Mouse (Mus musculus) kidney, postnatal 0 days (tissue): ENCODE measurements at regions not wholly inside any gene's neighbourhood (a gene's known extent, or its start where the extent isn't known, plus 50 kb on each side); places are given as distances from the start of the nearest gene placed in this dataset.

Experiments used
- ATAC-seq: fragments of 200-750 bp; cut with Nextera tagmentation; replicated peaks from 2 replicates; pipeline ENCODE4 v1.8.0; 2017; ENCODE audit warnings: low read depth, moderate number of reproducible peaks, moderate TSS enrichment, moderate library complexity; ENCODE audit not compliant: low FRiP score
- DNase-seq: peaks from one replicate; pipeline ENCODE4 v3.0.0-alpha.2; 2016; ENCODE audit warnings: low spot score
- H3K27ac ChIP-seq: fragments of 300-500 bp; sonication (generic); 2 replicates; pipeline ENCODE4 v1.5.1; 2014; ENCODE audit warnings: mild to moderate bottlenecking
- H3K27me3 ChIP-seq: fragments of 300-500 bp; sonication (generic); 2 replicates; pipeline ENCODE4 v1.6.1; 2014; ENCODE audit warnings: low read length, mixed read lengths; ENCODE audit not compliant: insufficient read depth
- H3K36me3 ChIP-seq: fragments of 300-500 bp; sonication (generic); 2 replicates; pipeline ENCODE4 v1.6.1; 2014; ENCODE audit warnings: low read length, mixed read lengths; ENCODE audit not compliant: insufficient read depth
- H3K4me1 ChIP-seq: fragments of 300-500 bp; sonication (generic); replicated peaks from 2 replicates; pipeline ENCODE4 v1.6.1; 2014; ENCODE audit warnings: antibody characterized with exemption, low read length, mixed read lengths; ENCODE audit not compliant: insufficient read depth
- H3K4me2 ChIP-seq: fragments of 300-500 bp; sonication (generic); 2 replicates; pipeline ENCODE4 v1.6.1; 2014; ENCODE audit warnings: mild to moderate bottlenecking, low read length, moderate library complexity, mixed read lengths
- H3K4me3 ChIP-seq: fragments of 300-500 bp; sonication (generic); replicated peaks from 2 replicates; pipeline ENCODE4 v1.5.1; 2014; ENCODE audit warnings: low read depth, low read length
- H3K9ac ChIP-seq: fragments of 300-500 bp; sonication (generic); 2 replicates; pipeline ENCODE4 v1.6.1; 2014; ENCODE audit warnings: low read depth, low read length
- H3K9me3 ChIP-seq: fragments of 300-500 bp; sonication (generic); replicated peaks from 2 replicates; pipeline ENCODE4 v1.6.1; 2016; ENCODE audit warnings: low read length, inconsistent platforms, mixed read lengths
- CTCF ChIP-seq: IDR thresholded peaks from 2 replicates; pipeline ENCODE4 v1.5.1; 2016; ENCODE audit warnings: antibody characterized with exemption, low read depth, mild to moderate bottlenecking, moderate library complexity
- WGBS: fragments of 180-500 bp; shearing (Covaris S2); extraction: QIAGEN DNeasy Blood & Tissue Kit; methylation state at CpG from one replicate; pipeline ENCODE4 v1.1.7; 2014; 5-methylcytosine and 5-hydroxymethylcytosine counted together

DNA sequence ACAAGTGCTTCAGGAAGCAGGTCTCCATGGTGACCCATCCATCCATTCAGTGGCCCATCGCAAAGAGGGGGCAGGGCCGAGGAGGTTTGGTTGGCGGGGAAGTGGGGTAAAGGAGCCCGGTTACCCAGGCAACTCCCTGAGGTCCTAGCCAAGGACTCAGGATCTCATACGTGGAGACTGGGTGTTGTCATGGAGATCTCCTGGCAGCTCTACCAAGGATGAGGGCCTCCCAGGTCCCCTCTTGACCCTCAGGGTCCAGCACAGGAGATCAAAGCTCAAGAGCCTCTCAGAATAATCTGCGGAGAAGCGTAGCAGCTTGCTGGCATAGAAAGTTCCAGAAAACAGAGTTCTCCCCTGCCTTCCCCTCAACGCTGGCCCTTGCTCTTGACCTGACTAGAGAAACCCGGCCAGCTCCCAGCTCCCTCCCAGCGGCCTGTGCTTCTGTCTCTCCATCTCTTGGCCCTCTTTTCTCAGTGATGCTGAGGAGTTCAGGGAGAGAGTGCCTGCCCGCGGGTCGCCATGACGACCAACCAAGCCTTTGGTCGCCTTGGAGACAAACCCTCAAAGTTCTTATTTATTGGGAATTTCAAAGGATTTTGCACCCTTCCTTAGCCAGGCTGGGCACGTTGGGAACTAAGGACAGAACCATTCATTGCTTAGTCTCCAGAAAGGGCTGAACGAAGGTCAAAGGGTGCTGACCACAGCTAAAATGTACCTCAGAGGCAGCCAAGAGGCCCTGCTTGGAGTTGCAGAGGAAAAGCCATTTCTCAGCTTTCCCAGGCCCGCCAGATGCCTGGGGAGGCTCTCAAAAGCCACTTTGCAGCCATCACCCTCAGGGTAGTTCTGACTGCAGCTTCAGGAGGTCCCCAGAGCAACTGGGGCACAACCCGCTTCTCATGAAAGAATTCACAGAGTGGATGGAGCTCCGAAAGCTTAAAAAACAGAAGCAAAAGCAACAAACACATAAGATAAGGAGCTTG, 60.0 kb downstream of the Ubiad1 start:
- no peaks in the 10 kb centered on the region for H3K36me3 ChIP-seq
- TF ChIP-seq CTCF: no peak
- WGBS: 37% methylated on average over 20 of the region's 20 CpGs
- ATAC-seq (no peak), DNase-seq (no peak)
- no peak overlapping the region for H3K27ac ChIP-seq
- H3K4me1 ChIP-seq: no peaks in the 10 kb centered on the region
- H3K4me2 ChIP-seq: no peak overlapping the region
- H3K9me3 ChIP-seq: no peaks in the 10 kb centered on the region
- no peak overlapping the region for H3K9ac ChIP-seq
- H3K27me3 ChIP-seq: no peaks in the 10 kb centered on the region
- no peak overlapping the region for H3K4me3 ChIP-seq

- Histone ChIP-seq H3K27ac (no peak overlapping the region), H3K4me3 (no peak overlapping the region), H3K27me3 (no peaks in the 10 kb centered on the region), H3K9ac (no peak overlapping the region), H3K4me1 (no peaks in the 10 kb centered on the region), H3K9me3 (no peaks in the 10 kb centered on the region), H3K4me2 (no peak overlapping the region), H3K36me3 (no peaks in the 10 kb centered on the region)
- 91% methylated on average over 6 of the region's 6 CpGs for WGBS
- TF ChIP-seq CTCF: no peak
- DNase-seq (no peak), ATAC-seq (no peak)
Measured at GRCm38 (mm10) chr4:148380562-148380961, 64.0 kb downstream of the Ubiad1 start.

DNA sequence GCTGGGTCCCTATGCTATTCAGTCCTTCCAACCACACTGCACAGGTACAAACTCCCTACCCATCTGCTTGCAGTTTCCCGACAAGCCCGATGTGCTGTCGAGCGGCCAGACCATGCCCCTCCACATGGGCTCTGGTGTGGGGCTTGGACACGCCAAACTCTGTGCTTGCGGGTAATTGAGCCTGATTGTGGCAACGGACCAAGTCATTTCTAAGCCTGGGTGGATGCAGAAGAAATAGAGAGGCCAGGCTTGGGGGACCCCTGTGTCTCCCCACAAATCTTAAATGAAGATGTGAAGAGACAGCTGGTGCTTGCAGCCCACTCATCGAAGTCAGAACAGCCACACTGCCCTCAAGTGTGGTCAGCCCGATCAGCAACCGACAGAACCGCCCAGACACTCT, 66.1 kb downstream of the Ubiad1 start:
- H3K4me2 ChIP-seq: no peak overlapping the region
- no peaks in the 10 kb centered on the region for H3K4me1 ChIP-seq
- WGBS: 59% methylated on average over 11 of the region's 11 CpGs
- no peak for TF ChIP-seq CTCF
- no peak overlapping the region for H3K4me3 ChIP-seq
- H3K27ac ChIP-seq: no peak overlapping the region
- H3K9ac ChIP-seq: no peak overlapping the region
- H3K9me3 ChIP-seq: no peaks in the 10 kb centered on the region
- no peaks in the 10 kb centered on the region for H3K36me3 ChIP-seq
- no peaks in the 10 kb centered on the region for H3K27me3 ChIP-seq
- DNase-seq: no peak
- no peak for ATAC-seq

GRCm38 (mm10) chr4:148377368-148377767, 67.2 kb downstream of the Ubiad1 start:
- H3K27me3 ChIP-seq: no peaks in the 10 kb centered on the region
- ATAC-seq (0 out of 2 replicates have a peak, but pooled peaks have one; percentile 23), DNase-seq (peak; percentile 16)
- no peaks in the 10 kb centered on the region for H3K4me1 ChIP-seq
- TF ChIP-seq CTCF: no peak
- H3K36me3 ChIP-seq: no peaks in the 10 kb centered on the region
- no peak overlapping the region for H3K9ac ChIP-seq
- H3K9me3 ChIP-seq: no peaks in the 10 kb centered on the region
- H3K4me3 ChIP-seq: no peak overlapping the region
- no peak overlapping the region for H3K27ac ChIP-seq
- 33% methylated on average over 8 of the region's 8 CpGs for WGBS
- no peak overlapping the region for H3K4me2 ChIP-seq

GRCm38 (mm10) chr4:148376439-148376838, 68.1 kb downstream of the Ubiad1 start:
- H3K9ac ChIP-seq: no peak overlapping the region
- ATAC-seq: no peak
- 12% methylated on average over 3 of the region's 3 CpGs for WGBS
- no peaks in the 10 kb centered on the region for H3K9me3 ChIP-seq
- peak; percentile 21 for DNase-seq
- no peak overlapping the region for H3K4me2 ChIP-seq
- no peaks in the 10 kb centered on the region for H3K27me3 ChIP-seq
- H3K36me3 ChIP-seq: no peaks in the 10 kb centered on the region
- TF ChIP-seq CTCF: no peak
- H3K4me3 ChIP-seq: no peak overlapping the region
- H3K4me1 ChIP-seq: no peaks in the 10 kb centered on the region
- no peak overlapping the region for H3K27ac ChIP-seq

DNA sequence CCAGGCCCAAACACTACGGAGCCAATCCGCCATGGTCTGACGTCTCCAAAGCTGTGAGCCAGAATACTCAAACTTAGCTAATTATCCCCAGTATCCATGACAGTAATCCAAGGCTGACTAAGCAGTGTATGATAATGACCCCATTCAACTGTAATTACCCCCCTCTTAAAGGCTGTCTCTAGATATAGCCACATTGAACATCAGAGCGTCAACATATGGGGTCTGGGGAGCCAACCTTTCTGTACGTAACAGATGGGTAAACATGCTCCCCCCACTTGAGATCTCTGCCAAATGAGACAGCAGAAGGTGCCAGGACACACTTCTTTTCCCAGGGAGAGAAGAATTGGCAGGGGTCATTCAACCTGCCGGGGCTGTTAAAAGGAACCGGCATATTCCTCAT, 73.1 kb downstream of the Ubiad1 start:
- Histone ChIP-seq H3K27ac (no peak overlapping the region), H3K4me2 (no peak overlapping the region), H3K4me3 (no peak overlapping the region), H3K27me3 (no peaks in the 10 kb centered on the region), H3K4me1 (no peaks in the 10 kb centered on the region), H3K9me3 (no peaks in the 10 kb centered on the region), H3K36me3 (no peaks in the 10 kb centered on the region), H3K9ac (no peak overlapping the region)
- WGBS: 89% methylated on average over 7 of the region's 7 CpGs
- no peak for TF ChIP-seq CTCF
- DNase-seq (no peak), ATAC-seq (no peak)
